Mouse (Mus musculus) cortical plate, adult 2 months (tissue): ENCODE data around the gene Trp53i13.

Experiments used
- CTCF ChIP-seq: fragments of 200-500 bp; IDR thresholded peaks from 2 replicates; pipeline ENCODE4 v1.5.1; 2011; ENCODE audit warnings: mild to moderate bottlenecking, control low read depth, low read length; ENCODE audit not compliant: insufficient read depth; ENCODE audit errors: extremely low read depth
- POLR2A ChIP-seq: fragments of 200-500 bp; IDR thresholded peaks from 2 replicates; pipeline ENCODE4 v1.6.1; 2011; ENCODE audit warnings: mild to moderate bottlenecking, low read length, control low read depth; ENCODE audit not compliant: insufficient read depth; ENCODE audit errors: extremely low read depth

- no peak for TF ChIP-seq POLR2A
- peak; percentile 72 for TF ChIP-seq CTCF
Observed at GRCm38 (mm10) chr11:77467784-77468183, 48.0 kb downstream of the Trp53i13 start.
